8 mouse cellular contexts compared by ENCODE assay signal in the genomic region with DNA sequence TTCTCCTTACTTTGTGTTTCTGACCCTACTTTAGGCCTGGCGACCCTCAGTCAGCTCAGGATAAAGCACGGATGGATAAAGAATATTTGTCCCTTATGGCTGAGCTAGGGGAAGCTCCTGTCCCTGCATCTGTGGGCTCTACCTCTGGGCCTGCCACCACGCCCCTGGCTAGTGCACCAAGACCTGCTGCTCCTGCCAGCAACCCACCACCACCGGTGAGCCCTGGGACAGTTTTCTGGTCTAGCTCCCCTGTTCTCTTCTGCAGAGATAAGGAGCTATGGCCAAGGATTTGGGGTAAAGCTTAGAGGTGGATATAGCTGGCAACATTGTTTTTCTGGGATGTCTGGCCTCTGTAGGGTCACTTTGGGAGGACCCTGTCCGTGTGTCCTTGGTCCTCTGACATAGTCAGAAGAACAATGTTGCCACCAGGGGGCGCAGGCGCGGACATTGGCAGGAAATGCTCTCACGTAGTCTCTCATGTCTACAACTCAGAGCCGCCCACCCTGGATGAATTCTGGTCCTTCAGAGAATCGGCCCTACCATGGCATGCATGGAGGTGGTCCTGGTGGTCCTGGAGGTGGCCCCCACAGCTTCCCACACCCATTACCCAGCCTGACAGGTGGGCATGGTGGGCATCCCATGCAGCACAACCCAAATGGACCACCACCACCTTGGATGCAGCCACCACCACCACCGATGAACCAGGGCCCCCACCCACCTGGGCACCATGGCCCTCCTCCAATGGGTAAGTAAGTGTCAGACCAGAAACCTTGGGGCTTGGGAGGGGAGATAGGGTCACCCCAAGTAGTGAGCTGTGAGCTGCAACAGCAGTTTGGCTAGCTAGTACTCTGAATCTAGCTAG. TPM values are rescaled to one million over a fixed set of nuclear protein-coding genes. Genes with fewer than 3 reads are reported as not detected.
DNase-seq lines count a peak whose midpoint lies in the region; ATAC-seq and TF ChIP-seq lines count a peak whose summit lies in the region.
"Had no signal": no experiment of that assay in that cellular context is flagged by ENCODE, and none has a peak within 500 bp of the region (broad histone marks: within the 10 kb centered on the region; RNA-seq: fewer than 3 reads in every experiment).

No protein-coding gene starts in this region.

- H3K4me1 ChIP-seq in hindbrain, postnatal 0 days (ENCODE audit: insufficient read depth, low read length), result no peaks in the 10 kb centered on the region; the same call in 1 of the 2 replicates
- H3K4me1 ChIP-seq: midbrain, embryonic 12.5 days had no signal

- 59% methylated on average over 12 of the region's 12 CpGs for WGBS in hindbrain, postnatal 0 days

- DNase-seq in T-cell, adult 2 months (ENCODE audit: low spot score), result peak; percentile 79
- peak; percentile 95 to 98 for DNase-seq in cerebellum, postnatal 10 days
- peak; percentile 76 to 80 for DNase-seq in gastrocnemius, adult 8-10 months (ENCODE audit: low spot score in 2 of 2)
- DNase-seq in hindbrain, postnatal 0 days (ENCODE audit: low spot score), result peak; percentile 89
- DNase-seq in left cerebral cortex, postnatal 14 days (ENCODE audit: low spot score in 2 of 2), result peak; percentile 86 to 87
- peak; percentile 80 for DNase-seq in mesoderm, embryonic 11.5 days (ENCODE audit: low read depth, low spot score)
- DNase-seq in spleen, adult 12 weeks (ENCODE audit: low spot score), result peak; percentile 66

- H3K27ac ChIP-seq in hindbrain, postnatal 0 days, result no peak overlapping the region
- H3K27ac ChIP-seq: midbrain, embryonic 12.5 days had no signal

- no peaks in the 10 kb centered on the region for H3K9me3 ChIP-seq in hindbrain, postnatal 0 days (ENCODE audit: low read length)
- H3K9me3 ChIP-seq: midbrain, embryonic 12.5 days had no signal

- no peak overlapping the region for H3K4me3 ChIP-seq in hindbrain, postnatal 0 days (ENCODE audit: low read length)
- H3K4me3 ChIP-seq: midbrain, embryonic 12.5 days had no signal

- H3K36me3 ChIP-seq in hindbrain, postnatal 0 days (ENCODE audit: insufficient read depth, low read length), result peaks cover 89% of the 10 kb centered on the region

- H3K27me3 ChIP-seq in hindbrain, postnatal 0 days (ENCODE audit: insufficient read depth, low read length), result no peaks in the 10 kb centered on the region
- H3K27me3 ChIP-seq: midbrain, embryonic 12.5 days had no signal

- no peak overlapping the region for H3K4me2 ChIP-seq in hindbrain, postnatal 0 days (ENCODE audit: low read depth, low read length)
- H3K4me2 ChIP-seq: midbrain, embryonic 12.5 days had no signal

- intact Hi-C loops in left cerebral cortex, postnatal 14 days (cut with DNase I), result no loop called here

- ATAC-seq in hindbrain, postnatal 0 days, result peak; percentile 72; the same call in 1 of the 2 replicates

- H3K9ac ChIP-seq in hindbrain, postnatal 0 days (replicated peaks; ENCODE audit: low read length), result no peak overlapping the region
- H3K9ac ChIP-seq: midbrain, embryonic 12.5 days had no signal

- TF ChIP-seq CTCF in hindbrain, postnatal 0 days (IDR thresholded peaks at IDR 0.05; ENCODE audit: low read depth), result peak; percentile 84

RNA-seq across cellular contexts. Expression of a gene that starts 10.3 kb away (rescaled TPM):
- total RNA-seq in gastrocnemius, adult 8-10 months (2022), result 10 to 100 TPM; 69.0 to 88.0 (median 73.8) TPM
- total RNA-seq in hindbrain, postnatal 0 days (2014; rRNA removed), result 89.0 and 89.4 TPM in 2 replicates
- polyA plus RNA-seq in hindbrain, postnatal 0 days (2015; fragmentation: Nextera tagmentation; extraction: Ambion mirVana), result 80.2 and 84.9 TPM in 2 replicates
- total RNA-seq in left cerebral cortex, postnatal 14 days (2021), result 100 to 1,000 TPM; 185 to 186 TPM

RNA-seq across cellular contexts. Expression of a gene that starts 10.4 kb away (rescaled TPM):
- total RNA-seq in gastrocnemius, adult 8-10 months (2022), result 1,000 to 10,000 TPM; 8,302 to 9,332 (median 8,668) TPM
- 11.9 and 18.3 TPM in 2 replicates for total RNA-seq in hindbrain, postnatal 0 days (2014; rRNA removed)
- polyA plus RNA-seq in hindbrain, postnatal 0 days (2015; fragmentation: Nextera tagmentation; extraction: Ambion mirVana), result 10.4 and 12.6 TPM in 2 replicates
- 10 to 100 TPM; 20.6 to 31.9 TPM for total RNA-seq in left cerebral cortex, postnatal 14 days (2021)

RNA-seq across cellular contexts. Expression of a gene that starts 25.4 kb away (rescaled TPM):
- total RNA-seq in gastrocnemius, adult 8-10 months (2022), result 10 to 100 TPM in 2 of 4 experiments, 1 to 10 TPM in 2; 7.4 to 19.6 (median 11.1) TPM
- 250 and 283 TPM in 2 replicates for total RNA-seq in hindbrain, postnatal 0 days (2014; rRNA removed)
- polyA plus RNA-seq in hindbrain, postnatal 0 days (2015; fragmentation: Nextera tagmentation; extraction: Ambion mirVana), result 230 and 252 TPM in 2 replicates
- 10 to 100 TPM; 83.3 to 87.2 TPM for total RNA-seq in left cerebral cortex, postnatal 14 days (2021)

RNA-seq across cellular contexts. Expression of a gene that starts 32.8 kb away (rescaled TPM):
- total RNA-seq in gastrocnemius, adult 8-10 months (2022), result 10 to 100 TPM in 1 of 4 experiments, 1 to 10 TPM in 3; 6.9 to 10.7 (median 8.0) TPM
- total RNA-seq in hindbrain, postnatal 0 days (2014; rRNA removed), result 102 TPM in 2 replicates
- polyA plus RNA-seq in hindbrain, postnatal 0 days (2015; fragmentation: Nextera tagmentation; extraction: Ambion mirVana), result 18.6 and 21.4 TPM in 2 replicates
- total RNA-seq in left cerebral cortex, postnatal 14 days (2021), result 10 to 100 TPM; 60.0 to 75.9 TPM

RNA-seq across cellular contexts. Expression of a gene that starts 39.0 kb away (rescaled TPM):
- total RNA-seq in gastrocnemius, adult 8-10 months (2022), result 1 to 10 TPM; 5.3 to 7.9 (median 6.3) TPM
- total RNA-seq in hindbrain, postnatal 0 days (2014; rRNA removed), result 69.6 and 93.4 TPM in 2 replicates
- polyA plus RNA-seq in hindbrain, postnatal 0 days (2015; fragmentation: Nextera tagmentation; extraction: Ambion mirVana), result 57.8 and 59.5 TPM in 2 replicates
- total RNA-seq in left cerebral cortex, postnatal 14 days (2021), result 10 to 100 TPM; 64.9 to 70.7 TPM

Comparison
In these comparisons a context has a peak if more than half of its experiments do, and no peak if none do; other contexts are left out.
1. RNA of a gene that starts 10.4 kb away (total RNA-seq): 8,302 to 9,332 TPM in gastrocnemius, adult 8-10 months; 20.6 to 31.9 TPM in left cerebral cortex, postnatal 14 days and 11.9 to 18.3 TPM in hindbrain, postnatal 0 days; every median in the first group is over 100 times any median in the second.
2. RNA of a gene that starts 25.4 kb away (total RNA-seq): 250 to 283 TPM in hindbrain, postnatal 0 days and 83.3 to 87.2 TPM in left cerebral cortex, postnatal 14 days; 7.4 to 19.6 TPM in gastrocnemius, adult 8-10 months; every median in the first group is over 4 times any median in the second.
3. Peak in every context shown above with its lines, with median percentiles within 50 percentile points of each other: DNase-seq.